Mouse (Mus musculus) c-Kit-negative CD71-positive TER-119-positive erythroid progenitor cells, embryonic 14.5 days (primary cell): ENCODE data around the gene Cracr2b.

Experiments used
- DNase-seq: peaks from one replicate; pipeline ENCODE4 v3.0.0-alpha.2; 2013; ENCODE audit warnings: low read depth, low spot score

Gene Cracr2b

DNA sequence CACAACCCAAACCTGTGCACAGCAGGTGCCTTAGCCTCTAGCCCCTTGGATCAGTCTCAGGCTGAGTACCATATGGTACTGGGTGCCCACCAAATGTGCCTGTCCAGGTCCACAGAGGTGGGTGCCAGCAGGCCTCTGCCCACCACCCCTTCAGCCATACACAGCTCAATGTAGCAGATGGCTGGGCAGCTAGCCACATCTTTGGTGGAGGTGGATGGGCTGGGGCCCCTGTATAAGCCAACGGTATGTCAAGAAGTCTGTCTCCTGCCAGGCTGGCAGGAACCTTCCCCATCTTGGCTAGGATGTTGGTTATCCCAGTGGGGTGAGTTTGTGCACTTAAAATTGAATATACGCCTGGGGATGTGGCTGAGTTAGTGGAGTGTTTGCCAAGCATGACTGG is 24.7 kb downstream of the Cracr2b start:
- DNase-seq = no peak

DNA sequence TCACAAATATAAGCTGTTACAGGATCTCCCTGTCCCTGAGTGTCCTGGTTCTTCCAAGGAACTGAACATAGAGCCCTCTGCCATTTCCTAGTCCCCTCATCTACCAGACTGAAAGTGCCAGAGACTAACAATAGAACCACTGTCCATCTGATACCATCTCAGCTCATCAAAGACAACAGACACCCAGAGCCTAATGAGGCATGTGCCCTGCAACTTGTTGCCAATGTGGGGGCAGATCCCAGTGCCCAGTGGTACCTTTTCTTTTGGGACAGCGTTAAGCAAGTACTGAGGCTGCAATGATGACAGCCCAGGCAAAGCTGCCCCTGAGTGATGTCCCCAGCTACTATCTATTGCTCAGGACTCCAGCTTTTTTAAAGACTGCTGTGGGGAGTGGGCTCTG is 25.3 kb downstream of the Cracr2b start:
- DNase-seq = no peak

DNA sequence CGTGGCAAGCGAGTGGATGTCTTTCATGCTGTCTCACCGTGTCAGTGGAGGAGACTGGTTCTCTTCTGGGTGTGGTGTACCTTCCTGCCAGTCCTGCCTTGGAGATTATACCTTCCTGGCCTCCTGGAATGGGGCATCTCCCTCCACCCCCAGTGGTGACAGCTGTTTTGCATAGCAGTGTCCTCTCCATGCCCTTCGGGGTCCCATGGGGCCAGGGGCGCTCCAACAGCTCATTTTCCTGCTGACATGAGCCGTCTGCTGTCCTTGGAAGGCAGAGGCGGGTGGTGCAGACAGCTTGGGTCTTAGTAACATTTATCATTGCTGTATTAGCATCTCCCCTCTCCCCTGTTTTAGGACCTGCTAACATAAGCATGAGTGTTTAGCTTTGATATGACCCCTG is 26.2 kb downstream of the Cracr2b start:
- no peak for DNase-seq

DNA sequence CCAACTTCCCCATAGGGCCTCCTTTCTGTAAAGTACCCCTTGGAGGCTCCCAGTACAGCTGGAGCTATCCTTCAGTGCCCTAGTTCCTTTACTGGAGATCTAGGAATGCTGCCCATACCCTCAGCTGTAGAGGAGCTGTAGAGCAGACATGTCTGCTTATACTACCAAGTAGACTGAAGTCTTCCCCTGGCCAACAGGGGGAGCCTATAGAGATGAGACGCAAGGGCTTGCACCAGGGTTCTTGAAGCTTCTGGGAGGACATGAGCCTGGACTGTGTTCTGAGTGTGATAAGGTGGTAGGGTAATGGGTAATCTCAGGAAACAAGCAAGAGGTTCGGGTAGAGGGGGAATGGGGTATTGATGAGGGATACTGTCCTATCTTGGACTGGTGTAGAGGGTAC is 30.3 kb downstream of the Cracr2b start:
- no peak for DNase-seq

DNA sequence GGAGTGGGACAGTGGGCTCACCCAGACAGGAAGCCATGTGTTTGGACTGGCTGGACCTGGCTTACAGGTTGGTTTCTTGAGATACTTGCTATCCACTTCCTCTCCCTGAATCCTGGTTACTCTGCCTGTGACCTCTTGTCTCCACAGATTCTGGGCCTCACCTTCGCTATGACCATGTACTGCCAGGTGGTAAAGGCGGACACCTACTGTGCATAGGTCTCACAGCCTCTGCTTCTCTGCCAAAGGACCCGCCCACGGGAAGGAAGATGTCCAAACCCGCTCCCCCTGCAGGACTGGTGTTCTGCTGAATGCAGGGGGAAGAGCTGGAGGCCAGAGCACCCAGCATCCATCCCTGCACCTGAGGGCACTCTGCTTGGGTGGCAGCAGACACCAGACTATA is 31.8 kb downstream of the Cracr2b start:
- DNase-seq = no peak

DNA sequence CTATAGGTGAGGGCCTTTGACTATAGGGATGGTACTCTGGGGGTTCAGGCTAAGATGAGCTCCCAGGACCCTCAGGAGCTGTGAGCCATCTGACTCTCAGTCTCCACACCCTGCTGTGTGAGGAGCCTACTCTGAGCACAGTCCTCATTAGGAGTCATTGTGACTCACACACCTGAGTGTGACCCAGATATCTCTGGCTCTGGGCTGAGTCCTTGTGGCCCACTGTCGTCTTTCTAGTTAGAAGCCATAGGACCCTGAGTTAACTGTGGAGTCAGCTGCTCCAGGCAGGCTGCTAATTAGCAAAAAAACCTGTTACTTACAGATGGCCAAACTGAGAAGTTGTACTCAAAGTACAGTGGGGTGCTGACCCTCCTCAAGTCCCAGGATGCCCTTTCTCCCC is 32.8 kb downstream of the Cracr2b start:
- DNase-seq = no peak

DNA sequence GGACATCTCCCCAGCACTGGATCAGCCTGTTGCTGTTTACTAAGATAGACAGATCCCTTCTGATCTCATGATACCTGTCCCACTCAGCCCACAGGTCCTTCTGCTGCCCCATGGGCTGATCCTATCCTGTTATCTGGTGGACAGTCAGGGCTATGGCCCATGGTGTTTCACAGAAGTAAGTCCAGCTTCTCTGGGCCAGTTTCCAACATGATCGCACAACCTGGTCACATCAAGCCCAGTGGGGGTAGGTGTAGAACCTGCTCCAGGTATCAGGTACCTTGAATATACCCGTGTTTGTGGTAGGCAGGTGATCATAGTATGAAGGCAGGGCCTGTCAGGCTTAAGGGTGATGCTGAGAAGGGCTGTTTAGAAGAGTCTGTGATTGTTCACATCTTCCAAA is 34.5 kb downstream of the Cracr2b start:
- DNase-seq = no peak

DNA sequence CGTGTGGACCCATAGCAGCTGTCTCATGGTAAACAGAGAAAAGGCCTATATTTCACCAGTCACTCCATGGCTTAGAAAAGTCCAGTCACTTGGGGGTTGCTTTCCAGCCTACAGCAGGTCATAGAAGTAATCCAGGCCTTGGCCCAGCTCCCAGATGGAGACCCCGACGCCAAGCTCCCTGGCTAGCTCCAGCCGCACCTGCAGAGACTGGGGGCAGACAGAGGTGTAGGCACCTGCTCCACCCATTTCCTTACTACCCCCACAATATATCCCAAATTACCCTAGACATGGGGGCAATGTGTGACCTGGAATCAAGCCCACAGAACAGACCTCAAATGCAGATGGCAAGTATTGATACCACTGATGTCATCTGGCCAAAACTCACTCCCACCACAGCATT is 35.0 kb downstream of the Cracr2b start:
- no peak for DNase-seq

DNA sequence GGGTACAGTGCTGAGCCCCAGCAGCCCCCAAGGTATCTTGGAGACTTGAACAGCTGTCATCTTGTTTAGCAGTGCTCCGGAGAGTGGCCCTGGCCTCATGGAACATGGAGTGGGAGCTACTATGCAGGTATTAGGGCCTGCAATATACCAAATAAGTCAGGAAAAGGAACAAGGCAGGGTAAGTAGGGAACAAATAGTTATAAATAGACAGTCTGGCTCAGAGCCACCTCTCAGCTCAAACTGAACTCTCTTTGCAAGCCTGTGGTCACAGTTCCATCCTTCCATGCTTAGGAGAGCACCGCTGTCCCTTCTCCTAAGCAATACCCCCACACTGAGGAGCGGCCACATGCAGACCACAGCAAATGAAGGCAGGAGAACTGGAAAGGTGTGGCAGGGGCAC is 36.7 kb downstream of the Cracr2b start:
- DNase-seq = no peak

DNA sequence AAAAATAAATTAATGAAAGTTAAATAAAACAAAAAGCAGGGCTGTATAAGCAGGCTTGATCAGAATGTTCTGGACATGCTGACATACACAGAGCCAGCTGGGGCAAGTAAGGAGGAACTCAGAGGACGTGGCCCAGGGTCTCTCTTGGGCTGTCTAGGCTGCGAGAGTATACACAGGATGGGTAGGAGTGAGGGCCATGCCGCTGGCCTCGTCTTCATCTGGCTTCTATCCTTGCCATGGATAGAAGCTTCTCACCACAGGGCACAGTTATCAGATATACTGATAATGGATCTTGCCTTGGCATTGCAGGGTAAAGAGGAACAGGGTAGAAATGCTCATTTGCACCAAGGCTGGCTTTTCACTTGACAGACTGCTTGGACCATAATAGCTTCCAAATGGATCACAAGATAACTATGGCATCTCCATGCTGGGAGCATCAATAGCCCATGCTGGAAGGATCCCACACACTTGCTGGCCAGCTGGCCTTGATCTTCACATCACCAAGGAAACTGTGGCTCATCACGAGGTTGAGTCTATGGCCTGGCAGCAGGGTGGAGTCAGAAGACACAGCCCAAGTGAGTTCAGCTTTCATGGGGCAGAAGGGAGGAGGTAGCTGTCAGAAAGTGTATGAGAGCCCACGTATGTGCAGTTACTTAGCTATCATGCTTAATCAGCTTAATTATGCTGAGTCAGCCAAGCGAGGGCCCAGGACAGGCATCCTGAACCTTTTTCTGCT is 41.1 kb downstream of the Cracr2b start:
- peak; percentile 38 for DNase-seq

DNA sequence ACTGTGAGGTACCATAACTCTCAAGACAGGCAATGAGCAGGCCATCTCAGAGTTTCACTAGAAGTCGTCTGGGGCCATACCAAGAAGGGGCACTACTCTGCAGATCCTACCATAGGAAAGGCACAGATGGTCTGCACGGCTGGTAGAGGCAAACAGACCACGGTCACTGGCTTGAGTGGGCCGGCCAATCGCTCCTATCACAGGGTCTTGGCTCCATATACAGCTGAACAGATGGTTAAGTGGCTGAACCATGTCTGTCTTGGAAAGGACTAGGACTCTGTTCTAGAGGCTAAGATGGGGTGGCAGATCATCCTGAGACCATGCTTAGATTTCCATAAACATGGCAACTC is 41.6 kb downstream of the Cracr2b start:
- DNase-seq = no peak

DNA sequence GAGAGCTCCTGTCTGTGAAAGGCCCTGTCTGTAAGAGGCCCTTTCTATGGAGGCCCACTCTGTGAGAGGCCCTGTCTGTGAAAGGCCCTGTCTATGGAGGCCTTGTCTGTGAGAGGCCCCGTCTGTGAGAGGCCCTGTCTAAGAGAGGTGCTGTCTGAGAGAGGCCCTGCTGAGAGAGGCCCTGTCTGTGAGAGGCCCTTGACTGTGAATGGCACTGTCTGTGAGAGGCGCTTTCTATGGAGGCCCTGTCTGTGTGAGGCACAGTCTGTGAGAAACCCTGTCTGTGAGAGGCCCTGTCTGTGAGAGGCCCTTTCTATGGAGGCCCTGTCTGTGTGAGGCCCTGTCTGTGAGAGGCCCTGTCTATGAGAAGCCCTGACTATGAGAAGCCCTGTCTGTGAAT is 45.4 kb downstream of the Cracr2b start:
- peak; percentile 31 for DNase-seq

DNA sequence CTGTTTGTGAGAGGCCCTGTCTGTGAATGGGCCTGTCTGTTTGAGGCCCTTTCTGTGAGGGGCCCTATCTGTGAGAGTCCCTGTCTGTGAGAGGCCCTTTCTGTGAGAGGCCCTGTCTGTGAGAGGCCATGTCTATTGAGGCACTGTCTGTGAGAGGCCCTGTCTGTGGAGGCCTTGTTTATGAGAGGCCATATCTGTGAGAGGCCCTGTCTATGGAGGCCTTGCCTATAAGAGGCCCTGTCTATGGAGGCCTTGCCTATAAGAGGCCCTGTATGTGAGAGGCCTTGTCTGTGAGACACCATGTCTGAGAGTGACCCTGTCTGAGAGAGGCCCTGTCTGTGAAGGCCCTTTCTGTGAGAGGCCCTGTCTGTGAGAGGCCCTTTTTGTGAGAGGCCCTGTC is 47.3 kb downstream of the Cracr2b start:
- peak; percentile 43 for DNase-seq

DNA sequence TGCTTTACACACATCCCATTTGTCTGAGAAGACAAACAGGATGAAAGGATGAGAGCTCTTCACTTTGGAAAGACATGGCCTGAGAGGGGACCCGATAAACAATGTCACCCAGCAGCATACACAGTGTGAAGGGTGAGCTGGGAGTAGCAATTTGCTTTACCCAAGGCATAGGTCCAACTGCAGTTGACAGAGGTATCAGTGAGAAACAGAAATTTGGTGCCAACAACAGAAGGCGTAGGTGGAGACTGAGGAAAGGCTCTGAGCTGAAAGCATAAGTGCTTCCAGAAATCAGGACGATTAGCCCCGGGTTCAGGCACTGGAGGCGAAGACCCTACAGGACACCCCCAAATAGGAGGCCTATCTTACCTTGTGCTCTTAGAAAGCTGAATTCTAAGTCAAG is 49.3 kb downstream of the Cracr2b start:
- DNase-seq = no peak

DNA sequence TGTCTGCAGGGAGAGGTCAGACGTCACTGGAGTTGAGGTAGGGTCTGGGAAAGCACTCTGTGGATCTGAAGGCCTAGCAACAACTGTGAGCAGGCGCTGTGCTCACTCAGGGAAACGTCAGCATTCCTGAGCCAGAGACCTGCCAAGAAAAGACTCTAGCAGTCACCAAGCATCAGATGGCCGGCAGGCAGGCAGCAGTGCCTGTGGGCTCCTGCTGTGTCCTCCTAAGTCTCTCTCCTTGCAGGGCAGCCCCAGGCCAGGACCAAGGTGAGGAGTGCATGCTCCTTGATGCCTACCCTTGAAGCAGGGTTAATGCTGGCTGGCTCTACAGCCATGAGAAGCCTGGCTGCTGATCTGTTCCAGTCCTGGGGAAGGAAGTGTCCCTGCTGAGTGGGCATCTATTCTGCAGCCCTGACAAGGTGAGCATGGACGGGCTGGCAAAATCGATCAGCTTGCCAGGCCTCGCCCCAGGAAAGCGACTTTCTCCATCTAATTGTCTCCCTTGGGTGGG is 49.8 kb downstream of the Cracr2b start:
- no peak for DNase-seq
